Mouse (Mus musculus) heart, adult 2 months (tissue): ENCODE measurements around the gene Stra6. TPM values are rescaled to one million over a fixed set of nuclear protein-coding genes. Genes with fewer than 3 reads are reported as not detected.

ENCODE experiments used
- DNase-seq, 2 experiments: peaks; one replicate each; pipeline ENCODE4 v3.0.0; 2021
- H3K27ac ChIP-seq: fragments of 200-600 bp; 2 replicates; pipeline ENCODE4 v1.8.1; 2022
- H3K27me3 ChIP-seq: fragments of 200-500 bp; 2 replicates; pipeline ENCODE4 v1.6.1; 2012; ENCODE audit warnings: mild to moderate bottlenecking, low read length, inconsistent platforms, mixed read lengths; ENCODE audit not compliant: control insufficient read depth, insufficient read depth
- H3K36me3 ChIP-seq: fragments of 200-500 bp; 2 replicates; pipeline ENCODE4 v1.6.1; 2012; ENCODE audit warnings: low read length, inconsistent platforms; ENCODE audit not compliant: control insufficient read depth, insufficient read depth
- H3K4me1 ChIP-seq: fragments of 200-500 bp; 2 replicates; pipeline ENCODE4 v1.6.1; 2011; ENCODE audit warnings: low read length; ENCODE audit not compliant: control insufficient read depth, insufficient read depth
- H3K4me3 ChIP-seq: fragments of 200-600 bp; 2 replicates; pipeline ENCODE4 v1.8.1; 2022
- H3K79me2 ChIP-seq: fragments of 200-500 bp; replicated peaks from 2 replicates; pipeline ENCODE4 v1.6.1; 2012; ENCODE audit warnings: mild to moderate bottlenecking, inconsistent platforms, low read length, moderate library complexity, mixed read lengths; ENCODE audit not compliant: control insufficient read depth, insufficient read depth
- H3K9ac ChIP-seq: fragments of 200-500 bp; 2 replicates; pipeline ENCODE4 v1.6.1; 2012; ENCODE audit warnings: low read depth, mild to moderate bottlenecking, control low read depth, inconsistent platforms, low read length, mixed read lengths
- CTCF ChIP-seq: fragments of 200-600 bp; IDR thresholded peaks from 2 replicates; pipeline ENCODE4 v1.8.1; 2022; ENCODE audit warnings: antibody characterized with exemption, mild to moderate bottlenecking, moderate library complexity
- EP300 ChIP-seq: fragments of 200-500 bp; IDR thresholded peaks from 2 replicates; pipeline ENCODE4 v1.6.1; 2011; ENCODE audit warnings: low read depth, low read length, control low read depth; ENCODE audit not compliant: insufficient read depth
- POLR2A ChIP-seq: fragments of 200-500 bp; IDR thresholded peaks from 2 replicates; pipeline ENCODE4 v1.6.1; 2011; ENCODE audit warnings: mild to moderate bottlenecking, low read depth, low read length, control low read depth; ENCODE audit not compliant: insufficient read depth
- WGBS: fragments of 180-500 bp; shearing (Covaris S2); methylation state at CpG from one replicate; pipeline ENCODE4 v1.1.7; 2018; 5-methylcytosine and 5-hydroxymethylcytosine counted together
- intact Hi-C: fragments of 180-260 bp; cut with DNase I; formaldehyde crosslinking; loops from one replicate; pipeline ENCODE4 v1.15.1; 2025
- polyA plus RNA-seq: library from polyadenylated mRNA; depleted of rRNA; stranded (reverse); fragments of >200 nt; gene quantifications from 2 replicates; pipeline ENCODE4 v1.2.3, GENCODE M21; 2012
- total RNA-seq, 2 experiments: library from RNA; stranded (reverse); gene quantifications; 2 replicates each; pipeline ENCODE4 v1.2.3; 2021

The Stra6 gene
- total and polyA plus RNA-seq, 3 experiments = 0.34 to 0.68 (median 0.65) TPM

DNA sequence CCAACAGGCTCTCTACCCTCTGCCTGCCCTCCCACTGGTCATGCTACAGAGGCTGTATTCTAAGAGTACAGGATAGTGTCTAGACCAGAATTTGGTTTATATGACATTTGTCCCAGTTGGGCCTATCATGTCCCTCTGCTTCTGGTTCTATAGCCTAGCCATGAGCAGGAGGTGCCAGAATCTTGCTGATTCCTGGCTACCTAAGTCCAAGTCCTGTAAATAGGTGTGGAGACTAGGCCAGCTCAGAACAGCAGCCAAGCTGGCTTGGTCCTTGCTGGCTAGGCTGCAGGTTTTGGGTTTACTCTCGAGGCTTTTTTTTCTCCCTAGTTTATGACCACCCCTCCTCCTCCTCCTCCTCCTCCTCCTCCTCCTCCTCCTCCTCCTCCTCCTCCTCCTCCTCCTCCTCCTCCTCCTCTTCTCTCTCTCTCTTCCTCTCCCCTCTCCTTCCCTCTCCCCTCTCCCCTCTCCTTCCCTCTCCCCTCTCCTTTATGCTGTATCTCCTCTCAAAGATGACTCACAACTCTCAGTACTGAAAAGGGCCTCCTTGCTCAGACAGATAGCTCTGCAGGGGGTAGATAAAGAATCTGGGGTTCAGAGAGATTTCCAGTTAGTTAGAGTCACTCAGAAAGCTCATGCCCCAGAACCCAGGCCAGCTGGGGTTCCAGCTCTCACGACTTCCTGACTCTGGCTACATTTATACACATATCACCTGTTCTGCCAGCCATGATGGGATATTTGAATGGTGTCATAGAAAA is 36.0 kb upstream of the Stra6 start:
- no peaks in the 10 kb centered on the region for H3K79me2 ChIP-seq
- no peak overlapping the region for H3K4me3 ChIP-seq
- WGBS = 37% methylated on average over 2 of the region's 2 CpGs
- H3K9ac ChIP-seq = no peak overlapping the region
- no peak for TF ChIP-seq CTCF
- TF ChIP-seq POLR2A = no peak
- TF ChIP-seq EP300 = no peak
- no peak for DNase-seq
- H3K36me3 ChIP-seq = no peaks in the 10 kb centered on the region
- intact Hi-C loops = no loop called here
- no peaks in the 10 kb centered on the region for H3K27me3 ChIP-seq
- H3K4me1 ChIP-seq = no peaks in the 10 kb centered on the region
- no peak overlapping the region for H3K27ac ChIP-seq

DNA sequence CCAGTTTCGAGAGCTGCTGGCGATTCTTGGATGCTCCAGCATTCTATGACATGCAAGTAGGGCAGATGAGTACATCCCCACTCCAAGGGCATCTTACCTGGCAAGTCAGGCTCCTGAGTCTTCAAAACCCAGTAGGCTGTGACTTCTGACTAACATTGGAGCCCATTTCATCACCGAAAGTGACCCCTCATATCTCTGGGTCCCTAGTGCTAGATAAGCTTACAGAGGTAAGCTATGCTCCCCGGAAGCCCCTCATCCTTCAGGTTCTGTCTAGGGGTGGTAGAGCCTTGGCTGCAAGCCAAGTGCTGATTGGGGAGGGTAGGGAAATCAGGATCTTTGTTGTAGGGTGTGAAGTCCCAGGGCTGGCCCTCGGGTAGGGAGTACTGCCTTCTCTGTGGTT is 34.7 kb upstream of the Stra6 start:
- no peak for TF ChIP-seq EP300
- no peak for TF ChIP-seq POLR2A
- TF ChIP-seq CTCF = no peak
- no peak overlapping the region for H3K27ac ChIP-seq
- intact Hi-C loops = no loop called here
- no peaks in the 10 kb centered on the region for H3K27me3 ChIP-seq
- no peaks in the 10 kb centered on the region for H3K79me2 ChIP-seq
- H3K36me3 ChIP-seq = no peaks in the 10 kb centered on the region
- WGBS = 49% methylated on average over 5 of the region's 5 CpGs
- H3K4me1 ChIP-seq = no peaks in the 10 kb centered on the region
- DNase-seq = no peak
- no peak overlapping the region for H3K4me3 ChIP-seq
- H3K9ac ChIP-seq = no peak overlapping the region

DNA sequence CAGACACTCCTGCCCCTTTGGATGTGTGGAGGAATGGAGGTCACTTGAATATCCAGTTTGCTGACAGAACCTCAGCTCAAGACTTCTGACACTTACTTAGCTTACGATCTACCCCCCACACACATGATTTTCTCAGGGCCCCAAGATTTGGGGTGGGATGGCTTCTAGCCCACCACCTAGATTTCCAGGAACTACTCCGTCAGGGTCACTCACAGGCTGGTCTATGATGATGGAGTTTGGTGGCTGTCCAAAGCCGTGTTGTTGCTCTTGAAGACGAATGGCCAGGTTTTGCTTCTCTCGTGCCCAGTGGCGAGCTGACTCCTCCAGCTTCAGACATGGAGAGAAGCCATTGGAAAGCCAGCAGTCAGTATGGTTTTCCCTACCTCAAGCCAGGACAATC is 34.0 kb upstream of the Stra6 start:
- TF ChIP-seq POLR2A = no peak
- TF ChIP-seq CTCF = no peak
- intact Hi-C loops = no loop called here

DNA sequence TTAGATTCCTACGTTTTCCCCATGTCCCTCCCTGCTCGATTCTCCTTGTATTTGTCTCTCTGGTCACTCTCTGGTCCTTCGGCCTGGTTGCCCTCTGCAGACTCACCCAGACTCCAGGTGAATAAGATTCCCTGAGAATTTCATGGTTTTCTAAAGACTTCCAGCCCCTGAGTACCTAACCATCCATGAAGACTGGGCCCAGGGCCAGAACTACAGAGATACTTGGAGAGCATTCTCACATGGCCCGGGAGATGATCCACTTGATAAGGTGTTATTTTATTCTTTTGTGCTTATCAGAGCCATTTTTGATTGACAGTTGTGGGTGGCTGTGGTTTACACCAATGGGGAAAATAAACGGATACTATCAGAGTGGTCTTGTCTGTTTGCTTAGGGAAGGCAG is 31.7 kb upstream of the Stra6 start:
- no peaks in the 10 kb centered on the region for H3K79me2 ChIP-seq
- TF ChIP-seq EP300 (no peak), POLR2A (no peak), CTCF (no peak)
- H3K9ac ChIP-seq = no peak overlapping the region
- no peak overlapping the region for H3K4me3 ChIP-seq
- H3K27me3 ChIP-seq = no peaks in the 10 kb centered on the region
- 60% methylated on average over 5 of the region's 5 CpGs for WGBS
- no peaks in the 10 kb centered on the region for H3K4me1 ChIP-seq
- no peaks in the 10 kb centered on the region for H3K36me3 ChIP-seq
- DNase-seq = no peak
- intact Hi-C loops = no loop called here
- no peak overlapping the region for H3K27ac ChIP-seq

More for the DNA sequence above, 34.0 kb upstream of the Stra6 start:
- Histone ChIP-seq H3K9ac (no peak overlapping the region), H3K79me2 (no peaks in the 10 kb centered on the region), H3K27ac (no peak overlapping the region), H3K4me3 (no peak overlapping the region), H3K36me3 (no peaks in the 10 kb centered on the region), H3K27me3 (no peaks in the 10 kb centered on the region), H3K4me1 (no peaks in the 10 kb centered on the region)
- WGBS = 85% methylated on average over 6 of the region's 6 CpGs
- no peak for DNase-seq

- no peak overlapping the region for H3K27ac ChIP-seq
- H3K36me3 ChIP-seq = no peaks in the 10 kb centered on the region
- 85% methylated on average over 2 of the region's 2 CpGs for WGBS
- intact Hi-C loops = loop anchor here (5.0 kb wide), 1 partner anchor 247 kb away; no protein-coding TSS in a partner anchor
- DNase-seq = no peak
- no peak for TF ChIP-seq CTCF
- no peak for TF ChIP-seq EP300
- no peak for TF ChIP-seq POLR2A
- no peak overlapping the region for H3K4me3 ChIP-seq
- no peaks in the 10 kb centered on the region for H3K79me2 ChIP-seq
- no peak overlapping the region for H3K9ac ChIP-seq
- no peaks in the 10 kb centered on the region for H3K27me3 ChIP-seq
- H3K4me1 ChIP-seq = no peaks in the 10 kb centered on the region
These were observed 28.1 kb upstream of the Stra6 start for GRCm38 (mm10) chr9:58035519-58035918.

GRCm38 (mm10) chr9:58035951-58036698 is 27.5 kb upstream of the Stra6 start:
- no peaks in the 10 kb centered on the region for H3K36me3 ChIP-seq
- no peak overlapping the region for H3K27ac ChIP-seq
- no peak overlapping the region for H3K4me3 ChIP-seq
- H3K4me1 ChIP-seq = no peaks in the 10 kb centered on the region
- intact Hi-C loops = loop anchor here (5.0 kb wide), 1 partner anchor 246 kb away; no protein-coding TSS in a partner anchor
- no peak overlapping the region for H3K9ac ChIP-seq
- no peaks in the 10 kb centered on the region for H3K27me3 ChIP-seq
- DNase-seq = no peak
- no peak for TF ChIP-seq CTCF
- TF ChIP-seq POLR2A = no peak
- no peak for TF ChIP-seq EP300
- 51% methylated on average over 7 of the region's 7 CpGs for WGBS
- H3K79me2 ChIP-seq = no peaks in the 10 kb centered on the region
